Mouse (Mus musculus) hindbrain, embryonic 15.5 days (tissue): Measurements from ENCODE around the gene Samd14. TPM values are rescaled to one million over a fixed set of nuclear protein-coding genes. Genes with fewer than 3 reads are reported as not detected.
A peak's percentile ranks its signal among the peaks of the same experiment; 100 is the strongest.

Experiments used
- ATAC-seq: fragments of 200-750 bp; cut with Nextera tagmentation; 2 replicates; pipeline ENCODE4 v1.8.0; 2017; ENCODE audit warnings: low read depth, moderate number of reproducible peaks, moderate TSS enrichment; ENCODE audit not compliant: low FRiP score
- H3K27ac ChIP-seq: fragments of 300-500 bp; sonication (generic); replicated peaks from 2 replicates; pipeline ENCODE4 v1.5.1; 2015; ENCODE audit warnings: mild to moderate bottlenecking, inconsistent platforms
- H3K27me3 ChIP-seq: fragments of 300-500 bp; sonication (generic); 2 replicates; pipeline ENCODE4 v1.6.1; 2015; ENCODE audit warnings: control low read depth, inconsistent platforms
- H3K36me3 ChIP-seq: fragments of 300-500 bp; sonication (generic); 2 replicates; pipeline ENCODE4 v1.6.1; 2015; ENCODE audit warnings: control low read depth, inconsistent platforms
- H3K4me1 ChIP-seq: fragments of 300-500 bp; sonication (generic); replicated peaks from 2 replicates; pipeline ENCODE4 v1.6.1; 2015; ENCODE audit warnings: control low read depth, inconsistent platforms
- H3K4me2 ChIP-seq: fragments of 300-500 bp; sonication (generic); 2 replicates; pipeline ENCODE4 v1.6.1; 2015; ENCODE audit warnings: moderate library complexity, mild to moderate bottlenecking, inconsistent platforms
- H3K4me3 ChIP-seq: fragments of 300-500 bp; sonication (generic); 2 replicates; pipeline ENCODE4 v1.5.1; 2015; ENCODE audit warnings: mild to moderate bottlenecking, inconsistent platforms
- H3K9ac ChIP-seq: fragments of 300-500 bp; sonication (generic); 2 replicates; pipeline ENCODE4 v1.6.1; 2015; ENCODE audit warnings: inconsistent platforms
- H3K9me3 ChIP-seq: fragments of 300-500 bp; sonication (generic); 2 replicates; pipeline ENCODE4 v1.6.1; 2016; ENCODE audit warnings: control low read depth, inconsistent platforms
- WGBS: fragments of 180-500 bp; shearing (Covaris S2); methylation state at CpG from one replicate; pipeline ENCODE4 v1.1.7; 2015; 5-methylcytosine and 5-hydroxymethylcytosine counted together
- polyA plus RNA-seq: library from polyadenylated mRNA; unstranded; fragments of >200 nt; fragmentation: Nextera tagmentation; extraction: Ambion mirVana; gene quantifications from 2 replicates; pipeline ENCODE4 v1.2.1, GENCODE M21; 2015

Samd14 gene
- polyA plus RNA-seq, 1 experiment from 2014 or later = 176 TPM

GRCm38 (mm10) chr11:95000128-95000527 is 9.6 kb upstream of the Samd14 start:
- WGBS = 77% methylated on average over 8 of the region's 8 CpGs
- Histone ChIP-seq H3K4me1 (peaks cover 40% of the 10 kb centered on the region), H3K9ac (no peak overlapping the region)

GRCm38 (mm10) chr11:95000548-95000947 is 9.1 kb upstream of the Samd14 start:
- 0 out of 2 replicates have a peak, but pooled peaks have one; percentile 3 for ATAC-seq
- peak overlapping the region; percentile 67 for H3K27ac ChIP-seq
- H3K36me3 ChIP-seq = peaks cover 38% of the 10 kb centered on the region
- H3K4me2 ChIP-seq = peak overlapping the region; percentile 16; the same call in 1 of the 2 replicates
- H3K9ac ChIP-seq = peak overlapping the region; percentile 12; the same call in 1 of the 2 replicates
- peaks cover 36% of the 10 kb centered on the region for H3K4me1 ChIP-seq
- no peaks in the 10 kb centered on the region for H3K9me3 ChIP-seq
- 38% methylated on average over 4 of the region's 4 CpGs for WGBS
- H3K27me3 ChIP-seq = no peaks in the 10 kb centered on the region
- H3K4me3 ChIP-seq = no peak overlapping the region

More at GRCm38 (mm10) chr11:95000128-95000527, 9.6 kb upstream of the Samd14 start:
- Histone ChIP-seq H3K4me3 (no peak overlapping the region), H3K27ac (peak overlapping the region; percentile 67; the same call in 1 of the 2 replicates), H3K9me3 (no peaks in the 10 kb centered on the region), H3K36me3 (peaks cover 38% of the 10 kb centered on the region), H3K27me3 (no peaks in the 10 kb centered on the region), H3K4me2 (no peak overlapping the region)
- ATAC-seq = no peak

- WGBS = 0% methylated on average over 8 of the region's 8 CpGs
- no peaks in the 10 kb centered on the region for H3K27me3 ChIP-seq
- no peak overlapping the region for H3K4me3 ChIP-seq
- peak overlapping the region; percentile 67 for H3K27ac ChIP-seq
- no peaks in the 10 kb centered on the region for H3K9me3 ChIP-seq
- peak; percentile 49; the same call in 1 of the 2 replicates for ATAC-seq
- peaks cover 34% of the 10 kb centered on the region for H3K4me1 ChIP-seq
- H3K9ac ChIP-seq = peak overlapping the region; percentile 12; the same call in 1 of the 2 replicates
- H3K4me2 ChIP-seq = peak overlapping the region; percentile 16; the same call in 1 of the 2 replicates
- H3K36me3 ChIP-seq = peaks cover 38% of the 10 kb centered on the region
Observed at GRCm38 (mm10) chr11:95001058-95001457, 8.6 kb upstream of the Samd14 start.

GRCm38 (mm10) chr11:95001584-95002347 is 7.9 kb upstream of the Samd14 start:
- WGBS = 83% methylated on average over 21 of the region's 21 CpGs
- H3K27ac ChIP-seq = no peak overlapping the region
- no peaks in the 10 kb centered on the region for H3K27me3 ChIP-seq
- H3K4me2 ChIP-seq = no peak overlapping the region
- ATAC-seq = no peak
- peaks cover 35% of the 10 kb centered on the region for H3K4me1 ChIP-seq
- H3K4me3 ChIP-seq = no peak overlapping the region
- no peaks in the 10 kb centered on the region for H3K9me3 ChIP-seq
- no peak overlapping the region for H3K9ac ChIP-seq
- peaks cover 33% of the 10 kb centered on the region for H3K36me3 ChIP-seq

DNA sequence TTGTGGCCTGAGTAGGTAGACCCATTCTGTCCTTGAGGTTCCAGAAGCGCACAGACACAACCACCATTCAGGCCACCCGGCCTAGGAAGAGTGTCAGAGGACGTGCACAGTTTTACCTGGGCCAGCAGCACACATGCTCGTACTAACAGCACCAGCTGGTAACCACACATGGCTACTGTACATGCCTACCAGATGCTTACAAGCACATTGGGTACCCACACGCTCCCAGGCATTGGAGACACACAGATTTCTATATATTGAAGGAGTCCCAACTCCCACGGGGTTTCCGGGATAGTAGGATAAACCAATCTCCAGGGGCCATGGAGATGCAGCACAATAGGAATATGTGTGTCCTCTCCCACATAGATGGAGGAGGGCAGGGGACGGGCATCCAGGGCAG is 7.0 kb upstream of the Samd14 start:
- Histone ChIP-seq H3K36me3 (peaks cover 26% of the 10 kb centered on the region), H3K4me1 (peaks cover 39% of the 10 kb centered on the region), H3K27ac (no peak overlapping the region), H3K9ac (no peak overlapping the region), H3K4me3 (no peak overlapping the region), H3K27me3 (no peaks in the 10 kb centered on the region), H3K4me2 (no peak overlapping the region), H3K9me3 (no peaks in the 10 kb centered on the region)
- ATAC-seq = no peak
- WGBS = 93% methylated on average over 8 of the region's 8 CpGs

- H3K4me3 ChIP-seq = no peak overlapping the region
- ATAC-seq = no peak
- H3K4me2 ChIP-seq = no peak overlapping the region
- H3K36me3 ChIP-seq = peaks cover 25% of the 10 kb centered on the region
- H3K27me3 ChIP-seq = no peaks in the 10 kb centered on the region
- no peaks in the 10 kb centered on the region for H3K9me3 ChIP-seq
- H3K4me1 ChIP-seq = peaks cover 46% of the 10 kb centered on the region
- 85% methylated on average over 12 of the region's 12 CpGs for WGBS
- H3K9ac ChIP-seq = no peak overlapping the region
- H3K27ac ChIP-seq = no peak overlapping the region
Observed at GRCm38 (mm10) chr11:95004136-95004936, 5.3 kb upstream of the Samd14 start.

DNA sequence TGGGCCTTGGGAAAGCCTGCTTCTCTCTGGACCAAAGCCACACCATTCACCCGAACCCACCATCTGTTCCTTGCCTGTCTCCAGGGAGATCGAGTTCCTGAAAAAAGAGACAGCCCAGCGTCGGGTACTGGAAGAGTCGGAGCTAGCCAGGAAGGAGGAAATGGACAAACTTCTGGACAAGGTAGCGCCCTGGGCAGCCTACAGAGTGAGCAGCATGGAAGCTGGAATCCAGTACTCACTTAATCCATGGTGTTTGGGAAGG is 4.8 kb upstream of the Samd14 start:
- Histone ChIP-seq H3K9ac (no peak overlapping the region), H3K27me3 (no peaks in the 10 kb centered on the region), H3K4me2 (no peak overlapping the region), H3K36me3 (peaks cover 25% of the 10 kb centered on the region), H3K9me3 (no peaks in the 10 kb centered on the region), H3K4me3 (no peak overlapping the region), H3K27ac (no peak overlapping the region), H3K4me1 (peaks cover 48% of the 10 kb centered on the region)
- no peak for ATAC-seq
- WGBS = 51% methylated on average over 6 of the region's 6 CpGs

DNA sequence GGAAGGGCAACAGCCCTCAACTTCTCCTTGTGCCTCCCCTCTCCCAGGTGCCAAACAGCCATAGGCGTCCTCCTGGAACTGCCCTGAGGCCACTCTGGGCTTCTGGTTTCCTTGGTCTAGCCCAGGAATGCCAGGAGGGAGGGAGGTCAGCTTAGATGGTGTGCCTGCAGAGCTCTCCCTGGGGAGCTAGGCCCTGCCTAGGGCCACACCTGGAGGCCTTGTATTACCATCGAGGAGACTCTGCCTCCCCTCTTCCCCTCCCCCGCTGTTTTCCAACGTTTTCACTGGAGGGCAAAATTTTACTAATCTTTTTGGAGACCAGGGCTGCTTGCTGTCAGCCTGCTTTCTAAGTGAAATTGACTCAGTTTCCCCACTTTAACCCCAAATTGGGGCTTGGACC is 3.6 kb upstream of the Samd14 start:
- Histone ChIP-seq H3K4me2 (peak overlapping the region; percentile 71), H3K4me3 (peak overlapping the region; percentile 38), H3K36me3 (peaks cover 25% of the 10 kb centered on the region), H3K27ac (peak overlapping the region; percentile 95), H3K27me3 (no peaks in the 10 kb centered on the region), H3K9me3 (no peaks in the 10 kb centered on the region), H3K4me1 (peaks cover 39% of the 10 kb centered on the region), H3K9ac (no peak overlapping the region; the same call in 1 of the 2 replicates)
- 41% methylated on average over 4 of the region's 4 CpGs for WGBS
- ATAC-seq = no peak

- H3K4me1 ChIP-seq = peaks cover 43% of the 10 kb centered on the region
- H3K4me2 ChIP-seq = peak overlapping the region; percentile 71
- H3K9me3 ChIP-seq = no peaks in the 10 kb centered on the region
- peak; percentile 57 for ATAC-seq
- peak overlapping the region; percentile 51 for H3K9ac ChIP-seq
- H3K27me3 ChIP-seq = no peaks in the 10 kb centered on the region
- H3K27ac ChIP-seq = peak overlapping the region; percentile 95
- peaks cover 21% of the 10 kb centered on the region for H3K36me3 ChIP-seq
- peak overlapping the region; percentile 38 for H3K4me3 ChIP-seq
- 1% methylated on average over 27 of the region's 27 CpGs for WGBS
Observed at GRCm38 (mm10) chr11:95006525-95007219, 3.0 kb upstream of the Samd14 start.

GRCm38 (mm10) chr11:95007418-95007817 is 2.3 kb upstream of the Samd14 start:
- H3K9me3 ChIP-seq = no peaks in the 10 kb centered on the region
- WGBS = 86% methylated on average over 3 of the region's 3 CpGs
- ATAC-seq = no peak
- H3K4me1 ChIP-seq = peaks cover 50% of the 10 kb centered on the region
- H3K27me3 ChIP-seq = no peaks in the 10 kb centered on the region
- peak overlapping the region; percentile 71 for H3K4me2 ChIP-seq
- H3K36me3 ChIP-seq = peaks cover 14% of the 10 kb centered on the region; the same call in 1 of the 2 replicates
- H3K9ac ChIP-seq = no peak overlapping the region
- peak overlapping the region; percentile 95 for H3K27ac ChIP-seq
- no peak overlapping the region for H3K4me3 ChIP-seq

DNA sequence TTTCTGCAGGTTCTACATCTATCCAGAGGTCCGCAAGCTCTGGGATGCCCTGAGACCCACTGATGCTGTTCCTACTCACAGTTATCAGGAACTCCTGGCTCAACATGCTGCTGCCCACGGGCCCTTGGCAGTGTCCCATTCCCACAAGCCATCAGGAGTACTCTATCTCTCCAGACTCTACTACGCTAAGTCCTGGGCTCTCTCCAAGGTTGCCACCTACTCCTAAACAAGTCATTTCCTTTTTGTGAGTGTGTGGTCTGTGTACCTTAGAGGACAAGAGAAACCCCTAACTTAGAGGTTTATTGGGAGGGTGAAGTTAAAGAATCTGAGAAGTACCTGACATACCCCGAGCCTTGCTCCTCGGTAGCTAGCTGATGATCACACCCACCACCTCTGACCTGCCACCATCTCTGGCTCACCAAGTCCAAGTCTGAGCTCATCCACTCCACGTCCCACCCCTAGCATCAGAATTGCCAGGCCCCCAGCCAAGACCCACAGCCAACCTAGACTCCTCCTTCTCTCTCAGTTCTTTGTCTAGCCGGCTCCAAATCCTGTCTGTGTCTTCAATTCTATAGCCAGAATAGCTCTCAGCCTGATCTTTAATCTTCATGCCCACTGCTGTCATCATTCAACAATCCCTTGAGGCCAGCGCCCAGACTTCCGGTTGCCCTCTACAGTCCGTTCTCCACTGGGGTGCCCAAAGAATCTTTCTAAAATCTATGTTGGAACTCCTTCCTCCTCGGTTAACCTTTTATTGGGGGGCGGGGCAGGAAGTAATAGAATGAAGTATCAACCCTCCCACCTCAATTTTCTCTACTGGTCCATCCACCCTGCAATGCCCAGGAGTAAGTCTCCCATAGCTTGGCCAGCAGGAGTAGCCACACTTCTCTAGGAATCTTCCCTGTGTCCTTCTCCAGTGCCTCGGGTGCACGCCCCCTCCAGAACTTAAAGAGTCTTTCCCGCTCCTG is 734 bp upstream of the Samd14 start:
- H3K27me3 ChIP-seq = no peaks in the 10 kb centered on the region
- H3K4me1 ChIP-seq = peaks cover 63% of the 10 kb centered on the region
- H3K9ac ChIP-seq = peak overlapping the region; percentile 93
- peak; percentile 4; the same call in 1 of the 2 replicates for ATAC-seq
- H3K4me2 ChIP-seq = peak overlapping the region; percentile 92
- H3K9me3 ChIP-seq = no peaks in the 10 kb centered on the region
- WGBS = 27% methylated on average over 15 of the region's 15 CpGs
- peak overlapping the region; percentile 95 for H3K27ac ChIP-seq
- peak overlapping the region; percentile 76 for H3K4me3 ChIP-seq
- peaks cover 6% of the 10 kb centered on the region; the same call in 1 of the 2 replicates for H3K36me3 ChIP-seq
